Mouse (Mus musculus) gastrocnemius, postnatal 36 days (tissue): ENCODE measurements around the gene Necap1. TPM values are rescaled to one million over a fixed set of nuclear protein-coding genes. Genes with fewer than 3 reads are reported as not detected.

ENCODE experiments used
- DNase-seq, 2 experiments: peaks; one replicate each; pipeline ENCODE4 v3.0.0; 2022
- intact Hi-C: fragments of 180-260 bp; cut with DNase I; formaldehyde crosslinking; loops from one replicate; pipeline ENCODE4 v1.15.1; 2025
- microRNA-seq, 2 experiments: library from miRNA; unstranded; fragments of <30 nt; microRNA quantifications; one replicate each; pipeline ENCODE4 v1.2.0; 2021
- total RNA-seq, 2 experiments: library from RNA; stranded (reverse); gene quantifications; 2 replicates each; pipeline ENCODE4 v1.2.3; 2021

Gene Necap1
- total RNA-seq, 2 experiments from 2014 or later = 13.2 to 13.8 TPM

GRCm38 (mm10) chr6:122879781-122880505 is 5.7 kb downstream of the Necap1 start:
- intact Hi-C loops = no loop called here

GRCm38 (mm10) chr6:122881287-122881686 is 7.0 kb downstream of the Necap1 start:
- intact Hi-C loops = no loop called here
- no peak for DNase-seq

More at GRCm38 (mm10) chr6:122879781-122880505, 5.7 kb downstream of the Necap1 start:
- no peak for DNase-seq

GRCm38 (mm10) chr6:122883603-122884002 is 9.3 kb downstream of the Necap1 start:
- intact Hi-C loops = no loop called here

GRCm38 (mm10) chr6:122889599-122889998 is 15.3 kb downstream of the Necap1 start:
- intact Hi-C loops = no loop called here
- no peak for DNase-seq

More at GRCm38 (mm10) chr6:122883603-122884002, 9.3 kb downstream of the Necap1 start:
- no peak for DNase-seq

GRCm38 (mm10) chr6:122892442-122893049 is 18.3 kb downstream of the Necap1 start:
- no peak for DNase-seq
- intact Hi-C loops = no loop called here

GRCm38 (mm10) chr6:122919922-122920321 is 45.6 kb downstream of the Necap1 start:
- intact Hi-C loops = no loop called here
- DNase-seq = no peak

GRCm38 (mm10) chr6:122921451-122921850 is 47.2 kb downstream of the Necap1 start, which contains the start of gene Clec4a1:
Gene Clec4a1, plus strand, starts transcription at chr6:122921848.
- no peak for DNase-seq
- intact Hi-C loops = no loop called here

GRCm38 (mm10) chr6:122934845-122935244 is 60.6 kb downstream of the Necap1 start:
- intact Hi-C loops = no loop called here
- DNase-seq = no peak

Small RNAs within 50 kb of the gene (microRNA-seq; reads per million reads assigned to microRNA genes)
- gene Mir7231 = 0 reads per million in 2 experiments

Other genes with a start within 250 kb of the Necap1 start
- gene Dppa3, start 248.1 kb upstream of the Necap1 start, total RNA-seq = not detected
- not detected for gene Nanog, start 167.0 kb upstream of the Necap1 start, total RNA-seq
- 1 to 10 TPM; 1.0 to 1.2 TPM for gene Slc2a3, start 72.8 kb upstream of the Necap1 start, total RNA-seq
- 10 to 100 TPM; 19.8 to 22.4 TPM for gene Foxj2, start 54.6 kb upstream of the Necap1 start, total RNA-seq
- gene C3ar1, start 18.3 kb upstream of the Necap1 start, total RNA-seq = under 1 TPM; 0.54 to 0.81 TPM
- 1 to 10 TPM in 1 of 2 experiments, under 1 TPM in 1; 0.82 to 1.4 TPM for gene Clec4a1, start 47.4 kb downstream of the Necap1 start, total RNA-seq
- gene Clec4a3, start 78.0 kb downstream of the Necap1 start, total RNA-seq = 1 to 10 TPM in 1 of 2 experiments, under 1 TPM in 1; 0.96 to 2.5 TPM
- not detected for gene Clec4a4, start 115.9 kb downstream of the Necap1 start, total RNA-seq
- gene Clec4b1, start 175.5 kb downstream of the Necap1 start, total RNA-seq = not detected
- 1 to 10 TPM in 1 of 2 experiments, under 1 TPM in 1; 0.54 to 1.1 TPM for gene Clec4a2, start 232.0 kb downstream of the Necap1 start, total RNA-seq